14 mouse cellular contexts compared by ENCODE assay signal in the genomic region with DNA sequence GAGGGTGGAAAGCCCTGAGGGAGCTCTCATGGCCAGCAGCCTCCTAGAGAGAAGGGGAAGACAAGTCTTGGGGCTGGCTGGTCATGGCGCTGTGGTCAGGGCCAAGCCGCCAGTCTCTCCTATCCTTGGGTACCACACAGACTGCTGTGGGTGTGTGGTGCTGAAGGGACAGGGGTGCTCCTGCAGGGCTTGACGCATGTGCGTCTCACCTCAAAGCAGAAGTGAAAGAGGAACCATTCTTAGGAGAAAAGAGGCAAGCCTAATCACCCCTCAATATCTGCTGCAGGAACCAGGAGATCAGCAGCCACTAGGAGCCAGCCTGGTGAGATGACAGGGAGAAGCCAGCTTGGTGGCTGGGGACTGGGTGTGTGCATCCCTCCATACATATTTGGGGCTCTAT. TPM values are rescaled to one million over a fixed set of nuclear protein-coding genes. Genes with fewer than 3 reads are reported as not detected.
DNase-seq lines count a peak whose midpoint lies in the region; ATAC-seq and TF ChIP-seq lines count a peak whose summit lies in the region.
"Had no signal": no experiment of that assay in that cellular context is flagged by ENCODE, and none has a peak within 500 bp of the region (broad histone marks: within the 10 kb centered on the region; RNA-seq: fewer than 3 reads in every experiment).

No protein-coding gene starts in this region.

- peak; percentile 49; the same call in 1 of the 2 replicates for ATAC-seq in heart, postnatal 0 days (ENCODE audit: insufficient read depth, low read depth)
- ATAC-seq in stomach, postnatal 0 days (ENCODE audit: low FRiP score, low TSS enrichment), result 0 out of 2 replicates have a peak, but pooled peaks have one; percentile 42

- H3K4me2 ChIP-seq in heart, postnatal 0 days (ENCODE audit: low read depth, low read length), result no peak overlapping the region
- no peak overlapping the region for H3K4me2 ChIP-seq in stomach, postnatal 0 days (replicated peaks; ENCODE audit: low read depth)
- H3K4me2 ChIP-seq: heart, embryonic 12.5 days had no signal

- H3K27ac ChIP-seq in heart, postnatal 0 days (ENCODE audit: low read depth), result no peak overlapping the region
- no peak overlapping the region for H3K27ac ChIP-seq in heart, embryonic 10.5 days
- no peak overlapping the region for H3K27ac ChIP-seq in stomach, postnatal 0 days (replicated peaks)
- H3K27ac ChIP-seq: forebrain, embryonic 10.5 days had no signal

- DNase-seq in heart, postnatal 0 days (ENCODE audit: low spot score), result no peak
- DNase-seq in heart, embryonic 10.5 days (ENCODE audit: low spot score), result no peak
- peak; percentile 15 for DNase-seq in thymus, postnatal 14 days
- no peak for DNase-seq in thymus, adult 18-20 months
- DNase-seq in lung, postnatal 4 days, result peak; percentile 50 to 58
- DNase-seq in stomach, postnatal 0 days (ENCODE audit: low spot score), result peak; percentile 35
- DNase-seq in cerebellum, postnatal 36 days, result no peak
- no peak for DNase-seq in urinary bladder, postnatal 36 days (ENCODE audit: low spot score in 2 of 2)
- DNase-seq: adrenal gland, postnatal 25 days; embryo, embryonic 11 days; kidney, adult 8-10 months; left cerebral cortex, postnatal 4 days had no signal

- H3K36me3 ChIP-seq in heart, postnatal 0 days (replicated peaks; ENCODE audit: control insufficient read depth, insufficient read depth, low read length), result no peaks in the 10 kb centered on the region
- no peaks in the 10 kb centered on the region for H3K36me3 ChIP-seq in heart, embryonic 10.5 days
- no peaks in the 10 kb centered on the region for H3K36me3 ChIP-seq in stomach, postnatal 0 days (ENCODE audit: control insufficient read depth, insufficient read depth, low read length)
- H3K36me3 ChIP-seq: forebrain, embryonic 10.5 days; heart, embryonic 12.5 days had no signal

- no peak for TF ChIP-seq CTCF in heart, postnatal 0 days (IDR thresholded peaks at IDR 0.05; ENCODE audit: low read depth)
- TF ChIP-seq CTCF in stomach, postnatal 0 days (IDR thresholded peaks at IDR 0.05; ENCODE audit: low read depth), result no peak

- no peak overlapping the region for H3K9ac ChIP-seq in heart, postnatal 0 days (replicated peaks; ENCODE audit: low read depth, low read length)
- H3K9ac ChIP-seq in stomach, postnatal 0 days (ENCODE audit: low read length), result no peak overlapping the region
- H3K9ac ChIP-seq: heart, embryonic 12.5 days had no signal

- H3K4me1 ChIP-seq in heart, postnatal 0 days (ENCODE audit: control insufficient read depth, insufficient read depth), result peaks cover 8% of the 10 kb centered on the region; the same call in 1 of the 2 replicates
- peaks cover 7% of the 10 kb centered on the region; the same call in 1 of the 2 replicates for H3K4me1 ChIP-seq in heart, embryonic 10.5 days
- no peaks in the 10 kb centered on the region for H3K4me1 ChIP-seq in stomach, postnatal 0 days (replicated peaks; ENCODE audit: control insufficient read depth, insufficient read depth)

- no peak for TF ChIP-seq EP300 in heart, postnatal 0 days (IDR thresholded peaks at IDR 0.05; ENCODE audit: low read depth)
- TF ChIP-seq EP300 in stomach, postnatal 0 days (optimal IDR thresholded peaks at IDR 0.05), result no peak

- no peaks in the 10 kb centered on the region for H3K9me3 ChIP-seq in heart, postnatal 0 days (replicated peaks; ENCODE audit: control insufficient read depth, low read length)
- no peaks in the 10 kb centered on the region for H3K9me3 ChIP-seq in heart, embryonic 10.5 days
- no peaks in the 10 kb centered on the region for H3K9me3 ChIP-seq in stomach, postnatal 0 days (ENCODE audit: control insufficient read depth, low read length)
- H3K9me3 ChIP-seq: forebrain, embryonic 10.5 days; heart, embryonic 12.5 days had no signal

- 31% methylated on average over 4 of the region's 4 CpGs for WGBS in heart, postnatal 0 days
- 41% methylated on average over 4 of the region's 4 CpGs for WGBS in heart, embryonic 10.5 days
- 24% methylated on average over 4 of the region's 4 CpGs for WGBS in stomach, postnatal 0 days

- no peak overlapping the region for H3K4me3 ChIP-seq in heart, postnatal 0 days (ENCODE audit: low read depth, low read length)
- H3K4me3 ChIP-seq in heart, embryonic 10.5 days, result no peak overlapping the region
- no peak overlapping the region for H3K4me3 ChIP-seq in stomach, postnatal 0 days (ENCODE audit: low read depth, low read length)
- H3K4me3 ChIP-seq: forebrain, embryonic 10.5 days; heart, embryonic 12.5 days had no signal

- no peaks in the 10 kb centered on the region for H3K27me3 ChIP-seq in heart, postnatal 0 days (ENCODE audit: control insufficient read depth, insufficient read depth, low read length)
- no peaks in the 10 kb centered on the region for H3K27me3 ChIP-seq in heart, embryonic 10.5 days (ENCODE audit: insufficient read depth, poor library complexity, severe bottlenecking)
- no peaks in the 10 kb centered on the region for H3K27me3 ChIP-seq in stomach, postnatal 0 days (ENCODE audit: control insufficient read depth, insufficient read depth, low read length)

RNA-seq across cellular contexts. Expression of gene Ywhah, which starts 20.9 kb away (rescaled TPM):
- total RNA-seq in heart, postnatal 0 days (2014; rRNA removed; ENCODE audit: low replicate concordance), result 132 and 199 TPM in 2 replicates
- polyA plus RNA-seq in heart, postnatal 0 days (2015; fragmentation: Nextera tagmentation; extraction: Ambion mirVana), result 267 and 288 TPM in 2 replicates
- polyA plus RNA-seq in heart, embryonic 10.5 days (2016; fragmentation: Nextera tagmentation; extraction: Ambion mirVana), result 471 and 500 TPM in 2 replicates
- polyA plus RNA-seq in stomach, postnatal 0 days (2015; fragmentation: Nextera tagmentation; extraction: Ambion mirVana), result 214 and 219 TPM in 2 replicates

Comparison
In these comparisons a context has a peak if more than half of its experiments do, and no peak if none do; other contexts are left out.
1. DNase-seq: peak in thymus, postnatal 14 days (single experiment), lung, postnatal 4 days (2 of 2) and stomach, postnatal 0 days (single experiment); none in heart, postnatal 0 days (single experiment), heart, embryonic 10.5 days (single experiment), thymus, adult 18-20 months (0 of 2), cerebellum, postnatal 36 days (0 of 2) and urinary bladder, postnatal 36 days (0 of 2).